Mouse (Mus musculus): ENCODE measurements around the gene Slc8b1.

- no peak for TF ChIP-seq CTCF (IDR thresholded peaks at IDR 0.05)
- TF ChIP-seq POLR2A (IDR thresholded peaks at IDR 0.05; ENCODE audit: insufficient read depth, low read depth, low read length): no peak
Measured at GRCm38 (mm10) chr5:120558041-120558440, 47.1 kb downstream of the Slc8b1 start.
